Mouse (Mus musculus): ENCODE results near the gene Oas1g. TPM values are rescaled to one million over a fixed set of nuclear protein-coding genes. Genes with fewer than 3 reads are reported as not detected.

Gene Oas1g
- polyA plus RNA-seq, 1 experiment from 2014 or later: not detected

GRCm38 (mm10) chr5:120861121-120861520, 26.3 kb downstream of the Oas1g start, which contains the start of gene Oas1h:
Oas1h (plus strand) TSS chr5:120861421.
- no peak within 1 kb of the TSS for H3K27ac ChIP-seq (ENCODE audit: poor library complexity, severe bottlenecking)
- no peak for ATAC-seq (ENCODE audit: insufficient number of reproducible peaks, low FRiP score)
- 59% methylated on average over 4 of the region's 4 CpGs for WGBS
- no peaks in the 10 kb centered on the region for H3K36me3 ChIP-seq
- H3K4me3 ChIP-seq: no peak within 1 kb of the TSS
- 0 out of 2 replicates have a peak, but pooled peaks cover 4% of the 10 kb centered on the region for H3K27me3 ChIP-seq (replicated peaks)
- H3K9me3 ChIP-seq (replicated peaks): no peaks in the 10 kb centered on the region
- no peak within 1 kb of the TSS for H3K9ac ChIP-seq
- H3K4me1 ChIP-seq (replicated peaks): no peaks in the 10 kb centered on the region
- no peak within 1 kb of the TSS for H3K4me2 ChIP-seq

GRCm38 (mm10) chr5:120859241-120859640, 28.2 kb downstream of the Oas1g start:
- H3K4me2 ChIP-seq: no peak overlapping the region
- WGBS: 54% methylated on average over 2 of the region's 2 CpGs
- no peaks in the 10 kb centered on the region for H3K4me1 ChIP-seq (replicated peaks)
- H3K27ac ChIP-seq (ENCODE audit: poor library complexity, severe bottlenecking): no peak overlapping the region
- H3K4me3 ChIP-seq: no peak overlapping the region
- H3K36me3 ChIP-seq: no peaks in the 10 kb centered on the region
- 0 out of 2 replicates have a peak, but pooled peaks cover 4% of the 10 kb centered on the region for H3K27me3 ChIP-seq (replicated peaks)
- H3K9ac ChIP-seq: no peak overlapping the region
- H3K9me3 ChIP-seq (replicated peaks): peaks cover 8% of the 10 kb centered on the region
- no peak for ATAC-seq (ENCODE audit: insufficient number of reproducible peaks, low FRiP score)

GRCm38 (mm10) chr5:120849601-120850136, 37.7 kb downstream of the Oas1g start:
- Histone ChIP-seq H3K4me2 (no peak overlapping the region), H3K4me3 (no peak overlapping the region), H3K27me3 (replicated peaks) (peaks cover 5% of the 10 kb centered on the region; the same call in 1 of the 2 replicates), H3K36me3 (no peaks in the 10 kb centered on the region), H3K9me3 (replicated peaks) (peaks cover 11% of the 10 kb centered on the region), H3K4me1 (replicated peaks) (no peaks in the 10 kb centered on the region), H3K9ac (no peak overlapping the region), H3K27ac (ENCODE audit: poor library complexity, severe bottlenecking) (no peak overlapping the region)
- no peak for ATAC-seq (ENCODE audit: insufficient number of reproducible peaks, low FRiP score)
- WGBS: 59% methylated on average over 3 of the region's 3 CpGs

- Histone ChIP-seq H3K4me2 (no peak within 1 kb of the TSS), H3K27me3 (replicated peaks) (peaks cover 10% of the 10 kb centered on the region), H3K9ac (no peak within 1 kb of the TSS), H3K9me3 (replicated peaks) (no peaks in the 10 kb centered on the region), H3K27ac (ENCODE audit: poor library complexity, severe bottlenecking) (no peak within 1 kb of the TSS), H3K4me1 (replicated peaks) (no peaks in the 10 kb centered on the region), H3K36me3 (no peaks in the 10 kb centered on the region), H3K4me3 (no peak within 1 kb of the TSS)
- WGBS: 67% methylated on average over 4 of the region's 4 CpGs
- ATAC-seq (ENCODE audit: insufficient number of reproducible peaks, low FRiP score): no peak
These were observed 40.3 kb downstream of the Oas1g start, which contains the start of gene Oas1f for GRCm38 (mm10) chr5:120847067-120847466. Oas1f (plus strand) TSS chr5:120847367.

- no peaks in the 10 kb centered on the region for H3K4me1 ChIP-seq (replicated peaks)
- H3K9me3 ChIP-seq (replicated peaks): no peaks in the 10 kb centered on the region
- H3K27me3 ChIP-seq (replicated peaks): peaks cover 10% of the 10 kb centered on the region
- no peak overlapping the region for H3K4me3 ChIP-seq
- no peak overlapping the region for H3K27ac ChIP-seq (ENCODE audit: poor library complexity, severe bottlenecking)
- 63% methylated on average over 3 of the region's 3 CpGs for WGBS
- no peaks in the 10 kb centered on the region for H3K36me3 ChIP-seq
- no peak for ATAC-seq (ENCODE audit: insufficient number of reproducible peaks, low FRiP score)
- no peak overlapping the region for H3K9ac ChIP-seq
- H3K4me2 ChIP-seq: no peak overlapping the region
These were observed 42.7 kb downstream of the Oas1g start for GRCm38 (mm10) chr5:120844713-120845112.

- peaks cover 28% of the 10 kb centered on the region for H3K27me3 ChIP-seq (replicated peaks)
- H3K36me3 ChIP-seq: no peaks in the 10 kb centered on the region
- H3K4me3 ChIP-seq: no peak overlapping the region
- WGBS: 5% methylated on average over 8 of the region's 8 CpGs
- H3K9me3 ChIP-seq (replicated peaks): no peaks in the 10 kb centered on the region
- no peaks in the 10 kb centered on the region for H3K4me1 ChIP-seq (replicated peaks)
- no peak overlapping the region for H3K4me2 ChIP-seq
- no peak overlapping the region for H3K9ac ChIP-seq
- no peak for ATAC-seq (ENCODE audit: insufficient number of reproducible peaks, low FRiP score)
- H3K27ac ChIP-seq (ENCODE audit: poor library complexity, severe bottlenecking): no peak overlapping the region
These were observed 50.5 kb downstream of the Oas1g start for GRCm38 (mm10) chr5:120836731-120837585.

GRCm38 (mm10) chr5:120833335-120834280, 53.8 kb downstream of the Oas1g start:
- H3K4me2 ChIP-seq: peak overlapping the region; percentile 13; the same call in 1 of the 2 replicates
- H3K9ac ChIP-seq: no peak overlapping the region
- no peak overlapping the region for H3K4me3 ChIP-seq
- no peak for ATAC-seq (ENCODE audit: insufficient number of reproducible peaks, low FRiP score)
- H3K27me3 ChIP-seq (replicated peaks): peaks cover 28% of the 10 kb centered on the region
- no peaks in the 10 kb centered on the region for H3K36me3 ChIP-seq
- no peak overlapping the region for H3K27ac ChIP-seq (ENCODE audit: poor library complexity, severe bottlenecking)
- no peaks in the 10 kb centered on the region for H3K4me1 ChIP-seq (replicated peaks)
- H3K9me3 ChIP-seq (replicated peaks): 0 out of 2 replicates have a peak, but pooled peaks cover 3% of the 10 kb centered on the region
- 17% methylated on average over 17 of the region's 17 CpGs for WGBS

GRCm38 (mm10) chr5:120831031-120831430, 56.4 kb downstream of the Oas1g start:
- Histone ChIP-seq H3K9ac (no peak overlapping the region), H3K9me3 (replicated peaks) (0 out of 2 replicates have a peak, but pooled peaks cover 3% of the 10 kb centered on the region), H3K4me2 (no peak overlapping the region), H3K4me3 (no peak overlapping the region), H3K27ac (ENCODE audit: poor library complexity, severe bottlenecking) (no peak overlapping the region), H3K36me3 (no peaks in the 10 kb centered on the region), H3K27me3 (replicated peaks) (peaks cover 19% of the 10 kb centered on the region), H3K4me1 (replicated peaks) (no peaks in the 10 kb centered on the region)
- no peak for ATAC-seq (ENCODE audit: insufficient number of reproducible peaks, low FRiP score)
- WGBS: 77% methylated on average over 4 of the region's 4 CpGs

Small RNAs within 50 kb of the gene (microRNA-seq; reads per million reads assigned to microRNA genes)
- not detected for gene Gm22907

Other genes with a start within 250 kb of the Oas1g start
- 0.21 TPM in 1 of 2 replicates, not detected in the other for gene Rasal1, start 238.8 kb downstream of the Oas1g start, polyA plus RNA-seq (2016; fragmentation: Nextera tagmentation; extraction: Ambion mirVana)
- gene Dtx1, start 175.7 kb downstream of the Oas1g start, polyA plus RNA-seq (2016; fragmentation: Nextera tagmentation; extraction: Ambion mirVana): 0.24 and 0.28 TPM in 2 replicates
- gene Oas2, start 137.8 kb downstream of the Oas1g start, polyA plus RNA-seq (2016; fragmentation: Nextera tagmentation; extraction: Ambion mirVana): 0.08 and 0.11 TPM in 2 replicates
- 0.33 and 0.36 TPM in 2 replicates for gene Oas3, start 110.0 kb downstream of the Oas1g start, polyA plus RNA-seq (2016; fragmentation: Nextera tagmentation; extraction: Ambion mirVana)
- gene Oas1e, start 92.1 kb downstream of the Oas1g start, polyA plus RNA-seq (2016; fragmentation: Nextera tagmentation; extraction: Ambion mirVana): not detected in 2 replicates
- gene Oas1c, start 75.1 kb downstream of the Oas1g start, polyA plus RNA-seq (2016; fragmentation: Nextera tagmentation; extraction: Ambion mirVana): 0.19 and 0.63 TPM in 2 replicates
- gene Oas1f, start 40.2 kb downstream of the Oas1g start, polyA plus RNA-seq (2016; fragmentation: Nextera tagmentation; extraction: Ambion mirVana): not detected in 2 replicates
- gene Oas1h, start 26.2 kb downstream of the Oas1g start, polyA plus RNA-seq (2016; fragmentation: Nextera tagmentation; extraction: Ambion mirVana): not detected in 2 replicates
- gene Oas1a, start 19.9 kb upstream of the Oas1g start, polyA plus RNA-seq (2016; fragmentation: Nextera tagmentation; extraction: Ambion mirVana): 0.81 and 0.96 TPM in 2 replicates
- not detected in 2 replicates for gene Oas1d, start 26.9 kb upstream of the Oas1g start, polyA plus RNA-seq (2016; fragmentation: Nextera tagmentation; extraction: Ambion mirVana)
- gene Rph3a, start 122.5 kb upstream of the Oas1g start, polyA plus RNA-seq (2016; fragmentation: Nextera tagmentation; extraction: Ambion mirVana): not detected in 2 replicates

All from heart, embryonic 12.5 days (tissue).